Mouse (Mus musculus) embryo, embryonic 11.5 days (tissue): Measurements from ENCODE around the gene Odf2.

Experiments used
- DNase-seq: peaks from one replicate; pipeline ENCODE4 v3.0.0-alpha.2; 2012; ENCODE audit warnings: low read depth, low spot score

Gene Odf2

DNA sequence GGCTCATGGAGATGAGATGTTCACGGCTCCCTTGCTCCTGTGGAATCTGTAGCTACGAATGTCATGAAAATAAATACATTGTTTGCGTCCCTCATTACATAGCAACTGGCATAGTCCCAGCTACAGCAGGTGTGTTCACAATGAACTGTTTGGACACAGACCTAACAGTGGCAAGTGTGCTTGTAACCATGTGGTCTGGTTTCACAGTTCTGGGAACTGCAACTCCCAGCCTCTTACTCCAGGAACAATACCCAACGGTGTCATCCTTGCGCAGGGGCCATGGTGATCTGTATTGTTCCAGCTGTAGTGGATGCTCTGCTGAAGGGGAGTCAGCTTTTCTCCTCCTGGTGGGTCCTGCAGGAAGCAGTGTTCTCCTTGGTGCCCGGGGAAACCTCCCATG is 42.2 kb downstream of the Odf2 start:
- no peak for DNase-seq

DNA sequence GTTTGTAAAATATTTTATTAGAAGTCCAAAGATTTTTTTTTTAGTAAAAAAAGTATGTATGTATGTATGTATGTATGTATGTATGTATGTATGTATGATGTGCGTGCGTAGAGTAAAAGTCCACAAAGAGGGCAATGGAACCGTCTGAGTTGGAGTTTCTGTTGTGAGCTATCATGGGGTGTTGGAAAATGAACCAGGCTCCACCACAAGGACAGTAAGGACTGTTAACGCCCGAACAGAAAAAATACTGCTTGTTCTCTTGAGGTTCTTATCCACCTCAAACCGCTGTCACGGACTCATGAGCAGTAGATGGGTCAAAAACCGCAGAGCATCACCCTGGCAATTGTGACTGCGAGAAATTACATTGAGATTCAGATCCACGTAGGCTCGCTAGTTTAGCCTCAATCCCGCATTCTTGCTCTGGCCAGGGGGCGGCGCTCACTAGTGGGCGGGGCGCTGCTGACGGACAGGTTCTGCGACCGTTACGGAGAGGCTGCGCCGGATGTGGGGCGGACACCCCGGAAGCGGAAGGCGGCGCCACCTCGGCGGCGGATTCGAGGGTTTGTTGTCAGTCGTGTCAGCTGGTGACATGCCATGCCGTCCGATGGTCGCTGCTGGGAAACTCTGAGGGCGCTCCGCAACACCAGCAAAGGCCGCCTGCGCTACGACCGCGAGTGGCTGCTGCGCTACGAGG is 46.0 kb downstream of the Odf2 start, which contains the start of gene Gle1:
TSS of gene Gle1 (plus strand) at position 521 of the 694 bp plus-strand sequence.
- DNase-seq: peak; percentile 90

DNA sequence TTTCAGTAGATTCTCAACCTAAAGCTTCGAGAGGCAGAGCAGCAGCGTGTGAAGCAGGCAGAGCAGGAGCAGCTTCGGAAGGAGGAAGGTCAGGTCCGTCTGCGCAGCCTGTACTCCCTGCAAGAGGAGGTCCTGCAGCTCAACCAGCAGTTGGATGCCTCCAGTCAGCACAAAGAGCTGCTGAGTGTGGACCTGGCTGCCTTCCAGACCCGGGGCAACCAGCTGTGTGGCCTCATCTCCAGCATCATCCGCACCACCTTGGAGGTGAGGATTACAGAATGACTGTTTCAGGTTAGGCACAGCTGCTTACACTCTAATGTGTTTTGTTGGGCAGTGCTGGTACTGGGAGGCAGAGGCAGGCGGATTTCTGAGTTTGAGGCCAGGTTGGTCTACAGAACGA is 51.1 kb downstream of the Odf2 start:
- no peak for DNase-seq

DNA sequence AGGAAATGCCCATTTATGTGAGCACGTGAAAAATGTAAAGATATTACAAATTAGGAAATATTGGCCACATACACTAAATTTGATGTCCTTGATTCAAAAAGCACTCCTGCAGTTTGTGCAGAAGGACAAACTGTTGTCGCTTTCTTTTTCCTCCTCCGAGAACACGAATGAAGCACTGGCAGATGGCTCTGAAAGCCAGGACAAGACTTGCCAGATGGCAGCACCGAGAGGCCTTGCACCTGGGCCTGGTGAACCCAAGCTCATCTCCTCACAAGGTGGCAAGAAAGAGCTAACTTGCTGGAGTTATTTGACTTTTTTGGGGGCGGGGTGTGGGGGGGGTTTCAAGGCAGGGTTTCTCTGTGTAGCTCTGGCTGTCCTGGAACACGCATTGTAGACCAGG is 51.8 kb downstream of the Odf2 start:
- DNase-seq: no peak

DNA sequence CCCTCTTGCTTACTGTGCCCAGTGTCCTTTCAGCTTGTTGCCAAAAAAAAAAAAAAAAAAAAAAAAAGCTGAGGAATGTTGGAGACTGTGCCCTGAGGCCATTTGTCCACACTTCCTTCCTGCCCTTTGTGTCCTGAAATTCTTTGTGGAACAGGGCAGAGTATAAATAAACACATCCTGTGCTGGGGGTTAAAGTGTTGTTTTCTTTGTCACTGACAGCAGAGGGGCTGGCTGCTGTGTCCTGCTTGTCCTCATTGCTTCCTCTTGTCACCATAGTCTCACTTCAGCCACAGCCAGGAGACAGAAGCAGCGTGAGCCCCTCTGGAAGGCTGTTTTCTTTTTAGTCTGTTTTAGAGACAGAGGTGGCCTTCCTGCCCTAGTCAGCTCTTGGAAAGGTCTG is 55.7 kb downstream of the Odf2 start:
- DNase-seq: no peak

DNA sequence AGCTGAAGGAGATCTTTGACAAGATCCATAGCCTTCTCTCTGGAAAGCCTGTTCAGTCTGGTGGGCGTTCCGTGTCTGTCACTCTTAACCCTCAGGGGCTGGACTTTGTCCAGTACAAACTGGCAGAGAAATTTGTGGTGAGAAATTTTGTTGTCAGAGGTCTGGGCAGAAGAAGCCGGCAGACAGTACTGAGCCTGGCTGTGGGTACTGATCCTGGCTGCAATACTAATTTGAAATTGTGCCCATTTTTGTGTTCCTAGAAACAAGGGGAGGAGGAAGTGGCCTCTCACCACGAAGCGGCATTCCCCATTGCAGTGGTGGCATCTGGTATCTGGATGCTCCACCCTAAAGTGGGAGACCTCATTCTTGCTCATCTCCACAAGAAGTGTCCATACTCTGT is 59.9 kb downstream of the Odf2 start:
- DNase-seq: no peak

DNA sequence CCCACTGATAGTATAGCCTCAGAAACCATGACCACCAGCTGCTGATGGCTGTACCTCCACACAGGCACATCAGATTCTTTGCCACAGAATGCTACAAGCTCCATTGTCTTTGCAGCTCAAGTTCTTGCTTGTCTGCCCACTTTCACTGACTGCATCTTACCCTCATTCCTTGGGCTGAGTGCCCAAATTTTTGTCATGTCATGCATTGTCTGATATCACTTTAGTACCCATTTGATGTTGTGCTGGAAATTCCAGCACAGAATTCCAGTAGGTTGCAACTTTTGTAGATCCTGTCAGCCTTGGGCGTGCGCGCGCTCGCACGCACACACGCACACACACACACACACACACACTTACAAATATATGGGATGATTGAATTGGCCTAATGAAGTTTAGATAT is 72.2 kb downstream of the Odf2 start:
- DNase-seq: no peak

DNA sequence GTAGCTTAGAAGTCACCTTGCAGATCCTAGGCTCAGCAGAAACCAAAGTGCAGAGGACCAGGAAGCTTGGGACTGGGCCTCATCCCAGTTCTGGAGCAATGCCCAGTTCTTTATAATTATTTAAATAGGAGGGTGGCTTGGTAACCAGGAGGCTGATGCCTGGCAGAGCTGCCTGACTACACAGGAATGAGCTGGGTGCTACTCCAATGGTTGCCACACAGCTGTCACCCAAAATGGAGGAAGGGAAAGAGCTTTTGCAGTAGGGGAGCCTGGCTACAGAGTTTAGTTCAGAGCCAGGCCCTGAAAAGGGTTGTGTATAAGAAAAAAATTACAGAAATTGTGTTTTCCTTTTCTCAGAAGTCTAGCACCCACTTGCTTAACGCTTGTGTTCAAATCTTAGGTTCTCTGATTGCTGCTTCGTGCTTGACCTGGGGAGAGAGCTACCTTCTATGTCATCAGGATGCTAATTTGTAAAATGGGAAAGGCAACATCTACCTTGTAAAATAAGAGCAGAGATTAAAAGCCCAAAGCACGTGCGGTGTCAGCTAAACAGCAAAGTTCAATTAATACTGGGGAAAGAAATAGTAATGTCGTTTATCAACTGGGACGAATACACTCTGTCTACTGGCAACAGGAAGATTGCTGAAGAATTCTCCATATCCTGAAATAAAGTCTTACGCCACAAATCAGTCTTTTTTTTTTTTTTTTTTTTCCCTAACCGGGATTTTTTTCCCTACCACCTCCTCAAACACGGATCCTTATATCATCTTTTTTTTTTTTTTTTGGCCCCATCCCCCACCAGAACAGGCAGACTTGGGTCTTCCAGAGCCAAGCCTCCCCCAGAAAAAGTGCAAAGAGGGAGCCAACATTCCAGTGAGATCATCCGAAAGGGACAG is 75.6 kb downstream of the Odf2 start:
- no peak for DNase-seq

DNA sequence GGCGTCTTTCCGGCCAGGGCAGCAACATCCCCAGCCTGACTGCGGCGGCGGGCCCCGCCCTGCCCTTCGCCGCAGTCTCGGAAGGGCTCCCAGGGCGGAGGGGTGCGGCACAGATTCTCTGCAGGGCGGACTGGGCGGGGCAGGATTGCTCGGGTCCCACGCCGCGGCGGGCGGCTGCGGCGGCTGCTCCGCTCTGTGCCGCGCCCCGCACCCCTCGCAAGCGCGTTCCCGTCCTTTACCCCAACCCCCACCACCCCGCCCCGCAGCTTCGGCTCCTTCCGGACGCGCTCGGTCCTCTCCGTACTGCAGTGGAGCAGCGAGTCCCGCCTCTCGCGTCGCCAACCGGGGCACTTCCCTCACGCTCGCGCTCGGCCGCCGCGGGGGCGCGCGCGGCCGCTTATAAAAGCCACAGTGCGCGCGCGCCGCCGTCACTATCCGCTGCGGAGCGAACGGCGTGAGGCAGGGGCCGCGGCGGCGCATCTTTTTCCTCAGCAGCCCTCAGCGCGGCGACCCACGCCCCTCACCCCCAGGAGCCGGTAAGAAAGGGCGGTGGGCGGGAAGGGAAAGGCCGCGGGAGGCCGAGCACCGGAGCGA is 76.3 kb downstream of the Odf2 start, which contains the start of gene Sptan1:
TSS of gene Sptan1 (plus strand) at position 311 of the 594 bp plus-strand sequence.
- DNase-seq: peak; percentile 92

DNA sequence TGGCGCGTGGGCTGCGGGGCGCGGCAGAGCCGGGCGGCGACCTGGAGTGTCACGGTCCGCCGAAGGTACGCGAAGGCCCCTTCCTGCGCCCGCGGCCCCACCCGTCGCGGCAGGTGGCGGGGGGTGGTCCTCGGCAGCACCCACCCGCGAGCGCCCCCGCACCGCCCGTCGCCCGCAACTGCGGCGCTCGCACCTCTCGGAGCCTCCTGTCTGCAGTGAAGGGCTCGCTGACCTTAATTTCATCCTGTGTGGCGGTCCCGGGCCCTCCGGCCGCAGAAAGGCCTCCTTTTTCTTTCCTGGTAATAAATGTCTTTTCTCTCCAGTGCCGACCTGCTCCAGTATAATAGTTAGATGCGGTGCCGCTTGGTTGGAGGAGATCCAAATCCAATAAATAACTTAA is 76.9 kb downstream of the Odf2 start:
- DNase-seq: no peak

DNA sequence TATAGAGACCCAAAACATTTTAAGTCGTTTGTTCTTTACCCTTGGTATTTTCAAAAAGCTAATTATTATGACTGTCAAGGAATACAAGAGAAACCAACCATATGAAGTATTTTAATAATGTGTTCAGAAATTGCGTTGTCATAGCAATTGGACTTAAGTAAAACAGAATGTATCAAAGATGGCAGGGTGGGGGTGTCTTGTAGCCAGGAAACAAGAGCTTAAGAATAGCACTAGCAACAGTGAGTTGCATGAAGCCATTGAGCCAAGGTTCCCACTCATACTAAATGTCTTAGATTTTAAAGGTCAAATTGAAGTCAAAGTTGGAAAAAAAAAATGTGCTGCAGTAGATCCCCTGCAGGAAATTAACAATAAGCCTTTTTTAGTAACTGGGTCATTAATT is 77.8 kb downstream of the Odf2 start:
- no peak for DNase-seq

DNA sequence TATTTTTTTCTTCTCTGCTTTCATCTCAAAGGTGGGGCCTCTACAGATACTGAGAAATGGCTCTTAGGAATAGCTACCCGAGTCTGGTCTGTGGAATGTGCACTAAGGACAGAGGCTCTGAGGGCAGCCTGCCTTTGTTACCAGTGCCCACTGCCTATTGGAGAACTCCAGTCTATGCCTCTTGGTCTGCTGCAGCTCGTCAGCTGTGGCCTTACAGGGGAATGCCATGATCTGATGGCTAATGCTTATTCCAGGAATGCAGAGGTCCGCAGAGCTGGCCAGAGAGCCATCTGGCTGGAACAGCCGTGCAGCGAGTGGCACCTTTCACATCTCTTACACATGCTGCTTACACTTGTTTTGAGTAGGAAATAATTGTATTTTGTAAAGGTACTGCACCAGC is 78.7 kb downstream of the Odf2 start:
- DNase-seq: no peak

DNA sequence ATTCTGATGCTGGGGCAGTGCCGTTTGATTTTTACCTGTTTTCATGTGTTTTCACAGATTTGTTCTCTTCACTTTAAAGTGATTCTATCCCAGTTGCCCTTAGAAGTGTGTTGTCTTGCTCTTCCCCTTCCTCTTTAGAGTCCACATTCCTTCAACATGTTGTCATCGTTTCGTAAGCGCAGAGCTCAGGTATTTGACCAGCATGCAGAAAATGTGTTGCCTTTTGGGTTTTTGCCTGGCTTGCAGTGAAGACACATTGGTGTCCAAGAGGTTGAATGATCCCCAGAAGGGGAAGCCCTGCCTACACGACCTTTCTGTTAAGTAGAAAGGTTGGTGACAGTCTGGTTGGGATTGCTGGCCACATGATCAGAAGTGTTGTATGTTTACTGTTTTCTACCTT is 79.6 kb downstream of the Odf2 start:
- no peak for DNase-seq

DNA sequence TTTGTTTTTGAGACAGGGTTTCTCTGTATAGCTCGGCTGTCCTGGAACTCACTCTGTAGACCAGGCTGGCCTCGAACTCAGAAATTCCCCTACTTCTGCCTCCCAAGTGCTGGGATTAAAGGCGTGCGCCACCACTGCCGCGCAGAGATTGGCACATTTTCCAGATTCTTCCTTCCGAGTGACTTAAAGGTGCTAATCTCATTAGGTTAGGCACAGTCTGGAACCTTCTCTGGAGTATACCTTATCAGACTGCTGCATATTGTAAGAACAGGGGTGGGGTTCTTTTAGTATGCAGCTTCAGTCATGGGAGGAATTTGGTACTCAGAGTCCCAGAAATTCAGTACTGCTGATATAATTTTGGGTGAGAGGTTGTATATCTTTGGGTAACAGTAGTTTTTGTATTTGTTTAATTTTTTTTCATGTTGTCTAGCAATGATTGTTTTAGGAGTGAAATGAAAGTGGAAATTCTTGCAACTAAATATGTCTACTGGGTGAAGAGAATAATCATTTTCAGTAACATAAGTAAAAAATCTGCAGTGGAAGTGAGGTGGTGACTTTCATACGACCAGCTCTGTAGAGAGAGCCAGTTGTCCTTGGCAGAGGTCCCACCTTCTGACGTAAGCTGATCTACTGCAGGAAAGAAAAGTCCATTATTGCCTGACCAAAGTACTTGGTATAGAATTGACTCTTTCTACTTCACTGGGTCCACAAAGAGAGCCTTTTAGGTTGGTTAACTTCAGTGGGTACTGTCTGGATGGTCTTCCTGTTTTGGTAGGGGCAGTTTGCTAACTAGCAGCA is 83.0 kb downstream of the Odf2 start:
- no peak for DNase-seq

DNA sequence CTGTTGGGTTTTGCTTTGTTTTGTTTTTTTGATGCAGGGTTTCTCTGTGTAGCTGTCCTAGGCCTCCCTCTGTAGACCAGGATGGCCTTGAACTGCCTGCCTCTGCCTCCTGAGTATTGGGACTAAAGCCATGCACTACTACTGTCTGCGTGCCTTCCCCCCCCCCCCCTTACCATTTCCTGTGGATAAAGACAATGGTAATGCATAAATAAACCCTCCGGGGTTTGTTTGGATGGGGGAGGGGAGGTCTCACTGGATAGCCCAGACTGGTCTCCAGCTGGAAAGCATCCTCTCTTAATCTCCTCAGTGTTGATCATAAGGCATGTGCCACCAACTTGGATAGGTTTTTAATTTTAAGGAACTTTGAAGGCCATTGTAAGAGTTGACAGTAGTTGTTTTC is 84.5 kb downstream of the Odf2 start:
- DNase-seq: no peak

DNA sequence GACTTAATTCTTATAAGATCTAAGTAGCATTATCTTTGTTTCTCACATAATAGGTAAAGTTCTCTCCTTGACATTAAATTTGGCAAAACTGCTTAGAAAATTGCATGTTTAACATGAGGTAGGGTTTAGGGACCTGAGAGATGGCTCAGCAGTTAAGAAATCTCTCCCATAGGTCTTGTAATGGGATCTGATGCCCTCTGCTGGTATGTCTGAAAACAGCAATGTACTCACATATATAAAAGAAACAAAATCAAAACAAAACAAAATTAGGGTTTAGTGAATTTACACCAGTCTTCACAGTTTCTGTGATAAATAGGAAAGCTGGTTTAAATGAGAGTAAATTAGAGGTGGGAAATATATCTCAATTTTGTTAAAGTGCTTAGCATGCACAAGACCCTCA is 88.3 kb downstream of the Odf2 start:
- peak; percentile 37 for DNase-seq

DNA sequence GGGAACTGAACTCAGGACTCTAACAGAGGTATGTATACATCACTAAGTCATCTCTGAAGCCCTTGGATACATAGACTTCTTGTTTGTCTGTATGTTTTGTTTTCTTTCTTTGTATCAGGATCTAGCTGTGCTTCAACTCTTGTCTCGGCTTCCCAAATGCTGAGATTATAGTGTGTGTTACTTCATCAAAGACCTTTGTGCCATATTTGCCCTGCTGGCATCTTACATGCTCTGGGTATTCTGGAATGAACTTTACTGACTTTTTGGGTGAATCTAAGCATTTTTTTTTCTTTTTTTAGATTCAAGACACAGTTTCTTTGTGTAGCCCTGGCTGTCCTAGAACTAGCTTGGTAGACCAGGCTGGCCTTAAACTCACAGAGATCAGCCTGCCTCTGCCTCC is 91.6 kb downstream of the Odf2 start:
- DNase-seq: no peak
